Mouse (Mus musculus): ENCODE measurements around the gene Timm13.

Timm13 gene

DNA sequence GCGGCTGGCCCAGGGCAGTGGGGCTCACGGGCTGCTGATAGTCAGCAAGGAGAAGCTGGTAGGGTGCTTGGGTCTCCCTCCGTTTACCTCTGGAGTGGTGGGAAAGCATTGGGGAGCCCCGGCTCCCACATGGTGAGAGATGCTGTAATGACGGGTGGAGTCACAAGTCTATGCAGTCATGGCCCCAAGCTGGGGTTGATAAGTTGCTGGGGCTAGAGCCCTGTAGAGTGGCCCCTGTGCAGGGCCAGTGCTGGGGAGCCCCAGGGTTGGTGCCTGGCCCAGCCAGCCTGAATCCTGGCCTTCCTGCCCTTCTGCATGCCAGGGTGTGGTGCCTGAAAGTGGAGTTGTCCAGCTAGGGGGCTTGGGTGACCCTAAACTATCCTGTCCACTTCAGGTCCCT is 38.5 kb downstream of the Timm13 start:
- in situ Hi-C loops (cut with MboI, MseI): no loop called here

DNA sequence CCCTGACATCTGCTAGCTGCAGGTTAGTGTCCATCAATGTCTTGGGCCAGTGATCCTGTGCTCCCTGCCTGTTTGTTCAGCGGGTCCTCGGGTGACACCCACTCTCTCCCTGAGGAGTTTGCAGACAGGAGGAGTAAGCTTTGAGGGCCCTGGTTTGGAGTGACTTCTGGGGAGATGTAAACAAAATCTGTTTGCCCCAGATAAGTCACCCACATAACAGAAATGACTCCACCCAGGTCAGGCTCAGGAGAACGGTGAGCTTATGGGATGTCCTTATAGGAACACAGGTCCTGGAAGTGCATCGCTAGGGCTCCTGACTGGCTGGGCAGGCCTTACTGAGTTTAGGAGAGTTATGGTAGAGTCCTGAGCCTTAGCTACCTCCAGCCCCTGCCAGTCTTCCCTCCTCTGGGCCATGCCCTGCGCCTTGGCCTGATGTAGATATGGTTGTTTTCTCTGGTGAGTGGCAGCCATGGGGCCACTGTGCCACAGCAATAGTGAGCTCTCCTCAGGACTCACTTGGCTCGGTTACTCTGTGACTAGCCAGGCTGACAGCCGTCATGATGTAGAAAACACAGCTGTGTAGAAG is 42.3 kb downstream of the Timm13 start:
- in situ Hi-C loops (cut with MboI, MseI): no loop called here

DNA sequence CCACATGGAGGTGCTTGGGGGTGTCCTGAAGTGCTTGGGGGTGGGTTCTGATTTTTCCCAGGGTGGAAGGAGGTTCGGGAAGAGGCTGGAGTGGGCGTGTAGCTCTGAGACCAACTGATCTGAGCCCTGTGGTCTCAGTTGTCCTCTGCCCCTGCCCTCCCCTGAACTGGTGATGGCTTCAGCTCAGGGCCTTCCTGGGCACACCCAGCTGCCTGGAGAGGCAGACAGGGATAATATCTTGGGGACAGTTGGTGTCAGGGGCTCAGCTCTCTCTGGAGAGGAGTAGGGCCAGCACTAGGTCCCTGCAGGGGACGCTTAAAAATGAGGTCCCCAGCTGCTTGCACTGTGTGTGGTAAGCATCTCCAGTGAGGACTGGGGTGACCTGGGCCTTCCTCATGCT is 42.9 kb downstream of the Timm13 start:
- in situ Hi-C loops (cut with MboI, MseI): no loop called here

DNA sequence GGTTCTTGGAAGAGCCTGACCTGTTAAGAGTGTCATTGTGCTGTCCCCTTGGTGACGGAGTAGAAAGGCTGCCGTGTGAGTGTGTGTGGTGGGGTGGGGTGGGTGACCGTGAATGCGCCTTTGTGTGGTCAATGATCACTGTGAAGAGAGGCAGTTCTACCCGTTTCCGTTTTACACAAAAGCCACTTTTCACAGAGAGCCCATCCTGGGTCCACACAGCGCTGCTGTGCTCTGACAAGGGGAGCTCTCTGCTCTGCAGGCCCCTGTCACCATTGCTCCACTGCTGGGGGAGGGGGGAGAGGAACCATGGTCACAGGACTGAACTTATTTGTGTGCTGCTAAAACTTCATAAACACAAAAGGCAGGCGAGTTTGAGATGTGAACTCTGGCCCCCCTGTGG is 43.4 kb downstream of the Timm13 start:
- in situ Hi-C loops (cut with MboI, MseI): no loop called here

DNA sequence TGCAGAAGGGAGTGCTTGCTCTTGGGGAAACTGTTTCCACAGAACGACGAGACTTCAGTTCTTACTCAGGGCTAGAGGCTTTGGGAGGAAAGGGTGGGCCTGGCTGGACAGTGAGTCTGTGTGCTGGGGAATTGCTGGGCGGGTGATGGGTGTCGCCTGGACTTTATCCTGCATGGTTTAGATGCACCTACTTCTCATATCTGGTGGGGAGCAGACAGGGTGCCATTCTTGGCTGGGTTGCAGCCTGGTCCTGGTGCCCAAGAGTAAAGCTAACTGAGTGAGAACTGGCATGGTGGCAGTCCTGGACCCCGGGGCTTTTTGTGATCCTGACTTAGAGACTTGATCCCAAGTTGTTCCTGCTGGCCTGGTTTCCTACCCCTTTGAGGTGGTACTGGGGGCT is 43.9 kb downstream of the Timm13 start:
- in situ Hi-C loops (cut with MboI, MseI): no loop called here

DNA sequence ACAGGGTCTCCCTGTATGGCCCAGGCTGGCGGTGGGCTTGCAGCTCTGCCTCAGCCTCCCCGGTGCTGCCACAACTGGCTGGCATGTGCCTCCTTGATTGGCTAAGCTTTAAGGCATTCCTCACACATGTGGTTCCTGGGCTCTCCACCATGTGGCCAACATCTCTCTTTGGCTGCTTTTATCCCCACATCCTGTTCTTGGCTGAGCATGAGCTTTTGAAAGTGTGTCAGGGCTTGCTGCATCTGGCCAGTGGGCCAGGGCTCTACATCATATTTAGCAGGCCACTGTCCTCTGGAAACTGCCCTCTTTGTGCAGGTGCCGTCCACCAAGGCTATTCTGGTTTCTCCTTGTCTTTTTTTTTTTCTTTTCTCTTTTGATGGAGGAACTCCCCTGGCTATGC is 44.5 kb downstream of the Timm13 start:
- in situ Hi-C loops (cut with MboI, MseI): no loop called here

DNA sequence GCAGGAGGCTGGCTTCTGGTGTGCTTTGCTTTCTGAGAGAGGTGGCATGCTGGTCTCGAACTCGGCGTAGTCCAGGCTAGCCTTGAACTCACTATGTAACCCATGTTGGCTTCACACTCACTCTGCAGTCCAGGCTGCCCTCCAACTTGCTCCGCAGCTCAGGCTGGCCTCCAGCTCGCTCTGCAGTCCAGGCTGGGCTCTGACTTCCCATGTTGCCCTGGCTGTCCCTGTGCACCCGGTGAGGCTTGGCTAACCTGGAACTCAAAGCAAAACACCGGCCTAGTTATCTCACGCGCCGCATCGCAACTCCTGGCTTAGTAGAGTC is 45.1 kb downstream of the Timm13 start:
- in situ Hi-C loops (cut with MboI, MseI): no loop called here

DNA sequence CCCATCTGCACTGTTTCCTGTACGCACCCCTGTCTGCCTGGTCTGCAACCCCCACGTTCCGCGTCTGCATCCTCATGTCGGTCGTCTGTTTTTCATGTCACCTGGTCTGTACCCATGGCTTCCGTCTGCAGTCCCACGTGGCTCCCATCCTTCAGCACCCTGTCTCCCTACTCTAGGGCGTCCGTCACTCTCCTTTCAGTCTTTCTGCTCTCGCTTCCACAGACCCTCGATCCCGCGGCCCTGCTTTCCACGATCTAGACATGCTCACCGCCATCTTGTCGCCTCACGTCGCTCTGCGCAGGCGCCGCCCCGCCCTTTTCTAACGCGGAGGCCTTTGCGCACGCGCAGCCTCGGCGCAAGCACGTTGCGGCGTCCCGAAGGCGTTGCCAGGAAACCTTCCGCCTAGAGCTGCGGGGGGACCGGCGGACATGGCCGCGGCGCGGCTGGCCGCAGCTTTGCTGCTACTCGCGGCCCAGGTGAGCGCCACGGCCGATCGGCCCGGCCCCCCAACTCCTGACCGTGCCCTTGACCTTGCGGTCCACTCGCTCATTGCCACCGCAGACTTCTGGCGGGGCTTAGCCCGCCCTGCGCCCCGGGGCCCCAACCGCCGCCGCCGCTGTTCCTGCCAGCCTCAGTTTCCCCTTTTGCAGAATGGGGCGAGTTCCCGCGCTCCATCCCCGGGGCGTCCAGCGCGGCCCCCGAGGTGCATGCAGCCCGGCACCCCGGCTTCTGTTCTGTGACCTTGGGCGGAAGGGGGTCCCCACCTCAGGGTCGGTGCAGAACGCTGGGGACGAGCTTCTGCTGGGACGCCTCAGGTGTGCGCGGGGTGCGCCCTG is 45.6 kb downstream of the Timm13 start, which contains the start of the genes Lsm7 and Sppl2b:
Lsm7 (minus strand) TSS at position 297 of the 836 bp plus-strand sequence.
Sppl2b (plus strand) TSS at position 363 of the 836 bp plus-strand sequence.
- in situ Hi-C loops (cut with MboI, MseI): no loop called here

All from regulatory T cell (primary cell).